Mouse (Mus musculus) liver, embryonic 16.5 days (tissue): Measurements from ENCODE around the gene Krt78. TPM values are rescaled to one million over a fixed set of nuclear protein-coding genes. Genes with fewer than 3 reads are reported as not detected.

ENCODE experiments used
- ATAC-seq: fragments of 200-750 bp; cut with Nextera tagmentation; 2 replicates; pipeline ENCODE4 v1.8.0; 2017; ENCODE audit warnings: low read depth, mild to moderate bottlenecking, moderate number of reproducible peaks, moderate library complexity
- H3K27ac ChIP-seq: fragments of 300-500 bp; sonication (generic); 2 replicates; pipeline ENCODE4 v1.5.1; 2014; ENCODE audit warnings: mild to moderate bottlenecking, low read length
- H3K27me3 ChIP-seq: fragments of 300-500 bp; sonication (generic); 2 replicates; pipeline ENCODE4 v1.6.1; 2014; ENCODE audit warnings: low read depth, low read length, mixed read lengths; ENCODE audit not compliant: control insufficient read depth, insufficient read depth
- H3K36me3 ChIP-seq: fragments of 300-500 bp; sonication (generic); 2 replicates; pipeline ENCODE4 v1.6.1; 2014; ENCODE audit warnings: mild to moderate bottlenecking; ENCODE audit not compliant: control insufficient read depth, insufficient read depth
- H3K4me1 ChIP-seq: fragments of 300-500 bp; sonication (generic); 2 replicates; pipeline ENCODE4 v1.6.1; 2014; ENCODE audit warnings: low read depth, low read length, mixed read lengths; ENCODE audit not compliant: control insufficient read depth
- H3K4me2 ChIP-seq: fragments of 300-500 bp; sonication (generic); 2 replicates; pipeline ENCODE4 v1.6.1; 2014; ENCODE audit warnings: low read depth, low read length, mixed read lengths
- H3K4me3 ChIP-seq: fragments of 300-500 bp; sonication (generic); 2 replicates; pipeline ENCODE4 v1.5.1; 2014; ENCODE audit warnings: low read depth, mild to moderate bottlenecking, low read length
- H3K9ac ChIP-seq: fragments of 300-500 bp; sonication (generic); 2 replicates; pipeline ENCODE4 v1.6.1; 2014; ENCODE audit warnings: low read depth, low read length
- H3K9me3 ChIP-seq: fragments of 300-500 bp; sonication (generic); replicated peaks from 2 replicates; pipeline ENCODE4 v1.6.1; 2016; ENCODE audit warnings: low read length; ENCODE audit not compliant: control insufficient read depth
- WGBS: fragments of 180-500 bp; shearing (Covaris S2); extraction: QIAGEN DNeasy Blood & Tissue Kit; methylation state at CpG from one replicate; pipeline ENCODE4 v1.1.7; 2014; ENCODE audit not compliant: insufficient replicate concordance; 5-methylcytosine and 5-hydroxymethylcytosine counted together
- polyA plus RNA-seq: library from polyadenylated mRNA; unstranded; fragments of >200 nt; fragmentation: Nextera tagmentation; extraction: Ambion mirVana; gene quantifications from 2 replicates; pipeline ENCODE4 v1.2.1, GENCODE M21; 2015

The Krt78 gene
- polyA plus RNA-seq, 1 experiment from 2014 or later = not detected

DNA sequence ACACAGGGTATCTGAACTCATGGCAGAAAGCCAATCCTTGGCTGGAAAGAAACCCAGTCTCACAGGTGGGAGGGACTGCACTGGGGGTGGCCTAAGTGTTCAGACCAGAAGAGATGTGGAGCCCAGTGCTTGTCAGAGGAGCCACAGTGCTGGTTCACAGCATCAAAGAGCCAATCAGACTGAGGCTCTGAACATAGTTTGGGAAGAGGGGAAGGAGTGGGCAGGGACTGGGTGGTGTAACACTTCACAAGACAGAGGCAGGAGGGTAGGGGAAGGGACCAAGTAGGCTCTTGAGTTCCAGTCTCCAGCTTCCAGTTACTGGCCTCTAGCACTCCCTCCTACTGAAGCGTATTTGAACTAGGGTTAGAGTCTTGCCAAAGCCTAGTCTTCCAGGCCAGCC lies 8.7 kb downstream of the Krt78 start:
- no peak overlapping the region for H3K27ac ChIP-seq
- no peaks in the 10 kb centered on the region for H3K27me3 ChIP-seq
- no peaks in the 10 kb centered on the region for H3K4me1 ChIP-seq
- no peak for ATAC-seq
- H3K4me3 ChIP-seq = no peak overlapping the region
- WGBS = 80% methylated on average over 1 of the region's 1 CpGs
- H3K9me3 ChIP-seq = no peaks in the 10 kb centered on the region
- H3K9ac ChIP-seq = no peak overlapping the region
- no peak overlapping the region for H3K4me2 ChIP-seq
- no peaks in the 10 kb centered on the region for H3K36me3 ChIP-seq

DNA sequence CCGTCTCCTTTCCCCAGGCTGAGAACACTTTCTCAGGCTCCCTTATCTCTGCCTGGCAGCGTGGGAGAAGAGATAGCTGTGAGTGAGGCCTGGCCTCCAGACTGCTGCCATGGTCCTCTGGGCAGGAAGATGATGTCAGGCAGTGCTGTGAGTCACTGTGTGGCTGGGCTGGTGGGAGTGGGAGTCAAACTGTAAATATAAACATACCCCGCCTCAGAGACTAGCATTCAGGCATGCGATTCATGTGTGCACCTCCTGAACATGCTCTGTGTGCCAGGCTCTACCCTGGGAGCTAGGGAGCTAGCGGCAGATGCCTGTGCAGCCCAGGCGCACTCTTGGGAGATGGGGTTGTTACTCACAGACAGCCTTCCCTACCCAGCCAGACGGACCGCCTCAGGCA lies 12.1 kb downstream of the Krt78 start:
- no peaks in the 10 kb centered on the region for H3K36me3 ChIP-seq
- H3K9ac ChIP-seq = no peak overlapping the region
- H3K4me2 ChIP-seq = no peak overlapping the region
- H3K4me1 ChIP-seq = no peaks in the 10 kb centered on the region
- H3K4me3 ChIP-seq = no peak overlapping the region
- H3K27ac ChIP-seq = no peak overlapping the region
- WGBS = 28% methylated on average over 8 of the region's 8 CpGs
- ATAC-seq = no peak
- no peaks in the 10 kb centered on the region for H3K27me3 ChIP-seq
- no peaks in the 10 kb centered on the region for H3K9me3 ChIP-seq

DNA sequence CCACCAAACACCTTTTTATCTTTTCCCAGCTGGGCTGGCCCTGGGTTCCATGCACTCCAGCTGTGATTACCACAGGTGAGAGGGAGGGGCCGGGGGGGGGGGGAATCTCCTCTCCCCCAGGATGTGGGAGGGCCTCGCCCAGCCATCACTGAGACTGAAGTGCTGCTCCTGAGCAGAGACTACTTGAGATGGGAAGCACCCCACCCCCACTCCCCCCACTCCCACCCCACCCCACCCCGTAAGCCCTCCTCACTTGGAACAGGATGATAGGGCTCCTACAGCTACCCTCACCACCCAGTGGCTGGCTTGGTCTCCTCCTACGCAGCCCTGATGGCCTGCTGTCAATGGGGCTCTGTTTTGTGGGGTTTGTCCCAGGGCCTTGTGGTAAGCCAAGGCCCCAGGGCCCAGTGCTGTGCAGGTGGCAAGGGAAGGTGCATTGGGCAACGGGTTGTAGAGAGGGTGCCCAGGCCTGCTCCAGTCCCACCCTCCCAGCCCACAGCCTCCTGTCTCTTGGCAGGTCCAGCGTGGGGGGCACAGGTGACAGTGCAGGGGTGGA lies 13.7 kb downstream of the Krt78 start, which contains the start of gene Krt79:
Gene Krt79, minus strand, starts transcription at position 51 of the 556 bp plus-strand sequence.
- no peaks in the 10 kb centered on the region for H3K4me1 ChIP-seq
- no peak for ATAC-seq

DNA sequence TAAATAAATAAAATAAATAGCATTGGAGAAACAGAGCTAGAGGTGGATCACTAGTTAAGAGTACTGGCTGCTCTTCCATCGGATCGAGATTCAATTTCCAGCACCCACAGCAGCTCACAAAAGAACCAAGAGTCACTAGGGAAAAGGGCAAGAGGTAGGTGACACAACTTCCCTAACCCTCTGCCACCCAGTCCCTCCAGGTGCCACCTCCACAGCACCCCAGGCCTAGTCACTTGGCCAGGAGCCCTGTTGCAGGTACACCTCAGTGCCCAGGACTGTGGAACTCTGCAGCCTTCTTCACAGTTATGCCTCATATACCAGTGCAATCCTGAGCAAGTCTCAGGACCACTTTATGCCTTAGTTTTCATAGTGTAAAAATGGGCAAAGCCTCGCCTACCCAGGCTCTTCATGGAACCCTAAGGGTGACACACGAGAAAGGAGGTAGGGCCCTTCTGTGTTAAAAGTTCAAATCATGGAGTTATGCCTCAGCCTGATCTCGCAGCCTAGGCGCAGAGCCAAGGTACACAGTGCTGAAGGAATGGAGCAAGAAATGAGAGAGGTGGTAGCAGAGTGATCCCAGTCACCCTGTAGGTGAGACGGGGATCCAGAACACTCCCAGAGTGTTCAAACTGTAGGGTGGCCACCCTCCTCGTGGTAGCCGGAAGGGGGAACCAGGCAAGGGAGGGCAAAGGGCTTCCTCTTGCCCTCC lies 15.3 kb downstream of the Krt78 start:
- Histone ChIP-seq H3K4me3 (no peak overlapping the region), H3K9ac (no peak overlapping the region), H3K27ac (no peak overlapping the region), H3K27me3 (no peaks in the 10 kb centered on the region), H3K4me1 (no peaks in the 10 kb centered on the region), H3K9me3 (no peaks in the 10 kb centered on the region), H3K4me2 (no peak overlapping the region), H3K36me3 (no peaks in the 10 kb centered on the region)
- 54% methylated on average over 9 of the region's 9 CpGs for WGBS
- ATAC-seq = no peak

More for the DNA sequence above, 13.7 kb downstream of the Krt78 start, which contains the start of gene Krt79:
- no peak within 1 kb of the TSS for H3K27ac ChIP-seq
- H3K36me3 ChIP-seq = no peaks in the 10 kb centered on the region
- WGBS = 42% methylated on average over 6 of the region's 6 CpGs
- H3K27me3 ChIP-seq = no peaks in the 10 kb centered on the region
- H3K9me3 ChIP-seq = no peaks in the 10 kb centered on the region
- no peak within 1 kb of the TSS for H3K9ac ChIP-seq
- no peak within 1 kb of the TSS for H3K4me2 ChIP-seq
- no peak within 1 kb of the TSS for H3K4me3 ChIP-seq

DNA sequence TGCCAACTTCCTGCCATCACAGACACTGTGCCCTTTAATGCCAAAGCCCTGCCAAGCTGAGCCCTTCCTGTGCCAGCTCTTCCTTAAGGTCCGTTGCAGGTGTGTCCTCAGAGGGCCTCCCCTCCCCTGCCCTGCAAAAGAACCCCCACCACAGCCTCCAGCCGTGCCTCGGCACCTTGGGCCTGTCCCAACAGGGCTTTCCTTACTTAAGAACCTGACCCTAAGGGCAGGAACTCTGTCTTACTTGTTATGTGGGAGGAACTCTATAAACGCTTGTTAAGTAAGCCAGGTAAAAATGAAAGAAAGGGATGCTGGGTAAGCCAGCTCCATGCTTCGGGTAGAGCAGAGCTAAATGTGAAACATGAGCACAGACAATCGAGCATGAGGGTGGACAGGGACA lies 21.1 kb downstream of the Krt78 start:
- no peak overlapping the region for H3K4me2 ChIP-seq
- no peaks in the 10 kb centered on the region for H3K9me3 ChIP-seq
- WGBS = 56% methylated on average over 6 of the region's 6 CpGs
- H3K36me3 ChIP-seq = no peaks in the 10 kb centered on the region
- ATAC-seq = no peak
- no peak overlapping the region for H3K27ac ChIP-seq
- H3K4me3 ChIP-seq = no peak overlapping the region
- H3K27me3 ChIP-seq = peaks cover 15% of the 10 kb centered on the region
- H3K9ac ChIP-seq = no peak overlapping the region
- H3K4me1 ChIP-seq = peaks cover 3% of the 10 kb centered on the region; the same call in 1 of the 2 replicates

DNA sequence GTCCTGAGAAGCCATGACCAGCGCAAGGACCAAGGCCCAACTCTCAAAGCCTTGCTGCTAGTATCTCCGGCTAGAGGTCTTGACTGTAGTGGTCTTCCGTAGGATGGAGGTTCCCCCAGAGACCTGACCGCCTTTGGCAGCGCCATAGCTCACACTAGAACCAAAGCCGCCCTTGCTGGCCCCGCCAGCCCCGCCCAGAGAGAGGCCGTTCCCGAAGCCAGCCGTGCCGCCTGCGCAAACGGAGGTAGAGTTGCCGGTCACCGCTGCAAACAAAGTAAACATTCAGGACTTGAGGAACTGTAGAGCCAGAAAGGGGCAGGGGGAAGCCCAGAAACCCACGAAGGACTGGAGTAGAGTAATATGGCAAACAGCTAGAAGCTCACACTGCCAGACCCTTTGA lies 24.4 kb downstream of the Krt78 start:
- Histone ChIP-seq H3K27me3 (peaks cover 15% of the 10 kb centered on the region), H3K9ac (no peak overlapping the region), H3K4me2 (peak overlapping the region; percentile 50), H3K4me1 (peaks cover 3% of the 10 kb centered on the region; the same call in 1 of the 2 replicates), H3K36me3 (no peaks in the 10 kb centered on the region), H3K9me3 (no peaks in the 10 kb centered on the region), H3K27ac (no peak overlapping the region), H3K4me3 (peak overlapping the region; percentile 21; the same call in 1 of the 2 replicates)
- ATAC-seq = no peak
- WGBS = 6% methylated on average over 17 of the region's 17 CpGs

DNA sequence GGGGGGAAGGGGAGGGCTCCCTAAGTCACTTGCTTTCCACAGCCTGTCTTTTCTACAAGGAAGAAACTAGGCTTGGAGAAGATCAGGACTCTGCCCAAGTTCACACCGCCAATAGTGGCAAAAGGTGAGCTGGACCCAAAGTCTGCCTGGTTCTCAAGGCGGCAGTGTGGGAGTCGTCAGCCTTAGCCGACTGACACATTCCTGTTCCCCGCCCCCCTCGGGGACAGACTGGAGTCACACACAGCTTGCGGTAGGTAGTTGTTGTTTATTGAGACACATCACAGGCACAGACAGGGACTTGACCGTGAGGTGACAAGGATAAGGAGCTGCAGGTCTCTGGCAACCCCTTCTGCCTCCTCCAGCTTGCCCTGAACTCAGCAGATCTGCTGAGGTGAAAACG lies 25.0 kb downstream of the Krt78 start:
- Histone ChIP-seq H3K4me3 (no peak overlapping the region), H3K27ac (no peak overlapping the region), H3K9me3 (no peaks in the 10 kb centered on the region), H3K27me3 (peaks cover 15% of the 10 kb centered on the region), H3K36me3 (no peaks in the 10 kb centered on the region), H3K4me2 (peak overlapping the region; percentile 50), H3K9ac (no peak overlapping the region), H3K4me1 (peaks cover 3% of the 10 kb centered on the region; the same call in 1 of the 2 replicates)
- 14% methylated on average over 9 of the region's 9 CpGs for WGBS
- no peak for ATAC-seq

DNA sequence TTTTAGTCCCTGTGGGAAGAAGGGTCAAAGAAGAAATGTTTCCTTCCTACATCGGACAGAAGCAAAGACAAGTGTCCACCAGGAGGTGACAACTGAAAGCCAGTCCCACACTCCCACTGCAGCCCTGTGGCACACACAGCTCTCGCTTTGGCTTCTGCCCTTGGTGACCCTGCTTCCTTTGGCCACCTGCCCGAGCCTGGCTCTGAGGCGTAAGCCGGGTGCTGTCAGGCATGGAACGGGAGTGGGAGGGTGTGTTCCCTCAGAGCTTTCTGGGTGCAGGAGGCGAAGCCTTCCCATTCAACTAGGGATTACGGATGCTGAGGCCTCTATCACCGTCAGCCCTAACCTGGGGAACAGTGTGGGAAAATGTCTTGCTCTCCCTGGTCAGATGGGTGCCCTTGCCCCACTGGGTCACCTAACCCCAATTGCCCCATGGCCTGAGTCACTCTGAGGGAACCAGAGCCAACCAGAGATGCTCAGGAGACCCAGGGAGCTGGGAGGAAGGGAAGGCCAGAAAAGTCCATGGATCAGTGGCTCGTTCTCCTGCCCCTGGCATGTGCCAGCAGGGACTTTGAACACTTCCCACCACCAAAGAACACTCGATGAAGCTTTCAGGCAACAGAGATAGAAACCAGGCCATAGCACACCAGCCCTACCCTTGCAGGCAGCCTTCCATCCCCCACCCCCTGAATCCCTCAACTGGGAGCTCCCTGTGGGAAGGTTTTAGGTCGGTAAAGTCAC lies 26.6 kb downstream of the Krt78 start:
- H3K36me3 ChIP-seq = no peaks in the 10 kb centered on the region
- peaks cover 5% of the 10 kb centered on the region; the same call in 1 of the 2 replicates for H3K4me1 ChIP-seq
- no peak overlapping the region for H3K9ac ChIP-seq
- H3K4me2 ChIP-seq = no peak overlapping the region
- H3K9me3 ChIP-seq = no peaks in the 10 kb centered on the region
- H3K27me3 ChIP-seq = peaks cover 15% of the 10 kb centered on the region
- no peak overlapping the region for H3K4me3 ChIP-seq
- no peak overlapping the region for H3K27ac ChIP-seq
- ATAC-seq = no peak
- 50% methylated on average over 12 of the region's 12 CpGs for WGBS

DNA sequence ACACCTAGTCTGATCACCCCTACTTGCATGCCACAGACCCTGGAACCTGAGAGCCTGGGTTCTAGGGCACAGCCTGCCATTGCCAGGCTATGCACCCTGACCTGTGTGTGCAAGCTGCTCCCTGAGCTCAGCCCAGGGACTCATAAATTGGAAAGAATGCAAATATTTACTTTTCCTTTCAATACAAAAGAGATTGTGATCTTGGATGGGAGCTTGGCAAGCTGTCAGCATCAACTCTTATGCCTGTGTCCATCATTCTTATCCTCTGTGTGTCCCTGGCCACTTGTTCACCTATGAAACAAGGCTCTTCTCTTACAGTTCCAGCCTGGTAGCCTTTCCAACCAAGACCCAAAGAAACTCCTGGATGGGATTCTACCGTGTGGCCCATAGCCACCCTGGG lies 29.0 kb downstream of the Krt78 start:
- Histone ChIP-seq H3K4me1 (peaks cover 5% of the 10 kb centered on the region; the same call in 1 of the 2 replicates), H3K9ac (no peak overlapping the region), H3K4me3 (no peak overlapping the region), H3K9me3 (no peaks in the 10 kb centered on the region), H3K27me3 (peaks cover 7% of the 10 kb centered on the region), H3K27ac (no peak overlapping the region), H3K36me3 (no peaks in the 10 kb centered on the region), H3K4me2 (no peak overlapping the region)
- no peak for ATAC-seq
- WGBS = 57% methylated on average over 1 of the region's 1 CpGs
